13 mouse cellular contexts compared by ENCODE assay signal in the genomic region with DNA sequence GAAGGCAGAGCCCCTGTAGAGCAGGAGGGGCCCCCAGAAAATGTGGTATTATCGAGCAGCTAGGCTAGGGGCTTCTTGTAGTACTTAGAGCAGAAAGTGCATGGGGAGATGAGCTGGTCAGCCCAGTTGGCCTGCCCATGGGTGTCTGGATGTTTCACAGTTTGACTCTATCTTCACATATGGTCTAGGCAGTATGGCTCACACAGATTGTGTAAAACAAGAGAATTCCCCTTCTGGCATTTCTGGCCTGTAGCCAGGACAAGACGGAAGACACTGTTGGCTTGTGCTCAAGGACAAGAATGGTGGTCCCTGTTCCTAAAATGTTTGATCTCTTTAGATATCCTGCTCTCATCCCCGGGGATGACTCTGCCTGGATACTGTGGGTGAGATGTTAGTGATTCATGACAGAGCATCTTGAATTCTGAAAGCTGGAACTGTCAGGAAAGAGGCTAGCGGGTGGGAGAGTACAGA.
A peak's percentile ranks its signal among the peaks of the same experiment; 100 is the strongest.
DNase-seq lines count a peak whose midpoint lies in the region; ATAC-seq and TF ChIP-seq lines count a peak whose summit lies in the region.
"Had no signal": no experiment of that assay in that cellular context is flagged by ENCODE, and none has a peak within 500 bp of the region (broad histone marks: within the 10 kb centered on the region; RNA-seq: fewer than 3 reads in every experiment).

No protein-coding gene starts in this region.

- H3K4me2 ChIP-seq in forebrain, postnatal 0 days (ENCODE audit: low read depth), result no peak overlapping the region
- no peak overlapping the region for H3K4me2 ChIP-seq in intestine, embryonic 15.5 days (replicated peaks)
- H3K4me2 ChIP-seq: lung, embryonic 15.5 days; midbrain, embryonic 11.5 days had no signal

- 57% methylated on average over 4 of the region's 4 CpGs for WGBS in forebrain, postnatal 0 days
- WGBS in forebrain, embryonic 10.5 days, result 92% methylated on average over 4 of the region's 4 CpGs
- 57% methylated on average over 4 of the region's 4 CpGs for WGBS in intestine, embryonic 15.5 days

- DNase-seq in forebrain, postnatal 0 days, result peak; percentile 72
- DNase-seq in forebrain, embryonic 10.5 days (ENCODE audit: extremely low spot score, low spot score), result no peak
- DNase-seq in layer of hippocampus, postnatal 14 days (ENCODE audit: low spot score in 2 of 2), result peak; percentile 39 to 52
- no peak for DNase-seq in layer of hippocampus, adult 11-12 months (ENCODE audit: low spot score)
- DNase-seq in right cerebral cortex, postnatal 14 days, result peak; percentile 23
- no peak for DNase-seq in right cerebral cortex, postnatal 36 days (ENCODE audit: low spot score in 2 of 2)
- DNase-seq in frontal cortex, postnatal 36 days (ENCODE audit: low spot score in 2 of 2), result no peak
- DNase-seq: adrenal gland, postnatal 10 days had no signal

- no peaks in the 10 kb centered on the region for H3K9me3 ChIP-seq in forebrain, postnatal 0 days (ENCODE audit: low read length)
- no peaks in the 10 kb centered on the region for H3K9me3 ChIP-seq in forebrain, embryonic 10.5 days
- H3K9me3 ChIP-seq in intestine, embryonic 15.5 days, result no peaks in the 10 kb centered on the region
- H3K9me3 ChIP-seq: lung, embryonic 15.5 days had no signal

- peaks cover 11% of the 10 kb centered on the region; the same call in 1 of the 2 replicates for H3K4me1 ChIP-seq in forebrain, postnatal 0 days (ENCODE audit: insufficient read depth)
- peaks cover 42% of the 10 kb centered on the region for H3K4me1 ChIP-seq in forebrain, embryonic 10.5 days
- no peaks in the 10 kb centered on the region for H3K4me1 ChIP-seq in intestine, embryonic 15.5 days (replicated peaks)

- no peak overlapping the region for H3K9ac ChIP-seq in forebrain, postnatal 0 days
- H3K9ac ChIP-seq in intestine, embryonic 15.5 days, result no peak overlapping the region
- H3K9ac ChIP-seq: lung, embryonic 15.5 days had no signal

- no peak overlapping the region; the same call in 1 of the 2 replicates for H3K27ac ChIP-seq in forebrain, postnatal 0 days (ENCODE audit: low read depth, low read length)
- H3K27ac ChIP-seq in forebrain, embryonic 10.5 days, result no peak overlapping the region
- H3K27ac ChIP-seq in intestine, embryonic 15.5 days, result no peak overlapping the region
- H3K27ac ChIP-seq: lung, embryonic 15.5 days had no signal

- ATAC-seq in forebrain, postnatal 0 days, result peak; percentile 29; the same call in 1 of the 2 replicates
- no peak for ATAC-seq in intestine, embryonic 15.5 days
- ATAC-seq: forebrain, embryonic 16.5 days; intestine, postnatal 0 days had no signal

- H3K36me3 ChIP-seq in forebrain, postnatal 0 days (ENCODE audit: insufficient read depth), result no peaks in the 10 kb centered on the region
- H3K36me3 ChIP-seq in forebrain, embryonic 10.5 days (replicated peaks), result no peaks in the 10 kb centered on the region
- no peaks in the 10 kb centered on the region for H3K36me3 ChIP-seq in intestine, embryonic 15.5 days
- H3K36me3 ChIP-seq: lung, embryonic 15.5 days had no signal

- H3K4me3 ChIP-seq in forebrain, postnatal 0 days (ENCODE audit: low read depth, low read length), result no peak overlapping the region
- H3K4me3 ChIP-seq in forebrain, embryonic 10.5 days, result no peak overlapping the region
- H3K4me3 ChIP-seq in intestine, embryonic 15.5 days (replicated peaks), result no peak overlapping the region
- H3K4me3 ChIP-seq: lung, embryonic 15.5 days had no signal

- H3K27me3 ChIP-seq in forebrain, postnatal 0 days (ENCODE audit: insufficient read depth, low read length), result no peaks in the 10 kb centered on the region
- peaks cover 10% of the 10 kb centered on the region; the same call in 1 of the 2 replicates for H3K27me3 ChIP-seq in forebrain, embryonic 10.5 days (ENCODE audit: poor library complexity, severe bottlenecking)
- no peaks in the 10 kb centered on the region for H3K27me3 ChIP-seq in intestine, embryonic 15.5 days (replicated peaks)
- H3K27me3 ChIP-seq: lung, embryonic 15.5 days had no signal

- TF ChIP-seq CTCF in forebrain, postnatal 0 days (IDR thresholded peaks at IDR 0.05; ENCODE audit: low read depth), result no peak

Comparison
In these comparisons a context has a peak if more than half of its experiments do, and no peak if none do; other contexts are left out.
1. DNase-seq: peak in forebrain, postnatal 0 days (single experiment), layer of hippocampus, postnatal 14 days (2 of 2) and right cerebral cortex, postnatal 14 days (single experiment); none in forebrain, embryonic 10.5 days (single experiment), layer of hippocampus, adult 11-12 months (single experiment), right cerebral cortex, postnatal 36 days (0 of 2) and frontal cortex, postnatal 36 days (0 of 2).